Mouse (Mus musculus) adrenal gland, postnatal 36 days (tissue): ENCODE data around the gene Yars. TPM values are rescaled to one million over a fixed set of nuclear protein-coding genes. Genes with fewer than 3 reads are reported as not detected.
A peak's percentile ranks its signal among the peaks of the same experiment; 100 is the strongest.

Experiments
- DNase-seq, 2 experiments: peaks; one replicate each; pipeline ENCODE4 v3.0.0; 2021; ENCODE audit warnings: mixed read lengths in 1 of 2
- total RNA-seq, 2 experiments: library from RNA; stranded (reverse); gene quantifications; 2 replicates each; pipeline ENCODE4 v1.2.3; 2021

Yars gene
- total RNA-seq, 2 experiments from 2014 or later = 95.2 to 102 TPM

- DNase-seq = peak; percentile 62 to 63
These were observed 62.0 kb downstream of the Yars start for GRCm38 (mm10) chr4:129251482-129252125.

GRCm38 (mm10) chr4:129252492-129252891 is 62.9 kb downstream of the Yars start:
- no peak for DNase-seq

GRCm38 (mm10) chr4:129254571-129254970 is 65.0 kb downstream of the Yars start:
- DNase-seq = no peak

GRCm38 (mm10) chr4:129256450-129257380 is 67.2 kb downstream of the Yars start:
- DNase-seq = peak; percentile 41

GRCm38 (mm10) chr4:129259101-129259500 is 69.5 kb downstream of the Yars start:
- DNase-seq = peak in 1 of 2 experiments; percentile 40

- DNase-seq = no peak
These were observed 71.1 kb downstream of the Yars start for GRCm38 (mm10) chr4:129260678-129261077.

- DNase-seq = no peak
These were observed 71.6 kb downstream of the Yars start, which contains the start of gene C77080 for GRCm38 (mm10) chr4:129261196-129261595. Gene C77080, minus strand, starts transcription at chr4:129261404.

- DNase-seq = peak; percentile 78 to 79
These were observed 73.9 kb downstream of the Yars start for GRCm38 (mm10) chr4:129263225-129264021.

- DNase-seq = no peak
These were observed 76.6 kb downstream of the Yars start for GRCm38 (mm10) chr4:129266191-129266590.

- DNase-seq = no peak
These were observed 77.3 kb downstream of the Yars start for GRCm38 (mm10) chr4:129266821-129267220.

- DNase-seq = peak in 1 of 2 experiments; percentile 48
These were observed 79.1 kb downstream of the Yars start for GRCm38 (mm10) chr4:129268698-129269097.

Other genes with a start within 250 kb of the Yars start
- gene Azin2, start 227.3 kb upstream of the Yars start, total RNA-seq = 10 to 100 TPM; 51.6 to 70.4 TPM
- 100 to 1,000 TPM; 131 to 134 TPM for gene Ak2, start 197.8 kb upstream of the Yars start, total RNA-seq
- 10 to 100 TPM; 41.1 to 45.6 TPM for gene Rnf19b, start 131.5 kb upstream of the Yars start, total RNA-seq
- not detected for gene Tmem54, start 84.2 kb upstream of the Yars start, total RNA-seq
- gene Hpca, start 67.7 kb upstream of the Yars start, total RNA-seq = 1 to 10 TPM; 1.2 to 1.3 TPM
- gene Fndc5, start 52.8 kb upstream of the Yars start, total RNA-seq = 1 to 10 TPM; 2.2 to 7.2 TPM
- gene S100pbp, start within 50 bp of the Yars start, total RNA-seq = 10 to 100 TPM; 23.1 to 23.6 TPM
- gene C77080, start 71.6 kb downstream of the Yars start, total RNA-seq = 10 to 100 TPM; 15.6 to 19.5 TPM
- under 1 TPM; 0.56 to 0.86 TPM for gene Sync, start 97.9 kb downstream of the Yars start, total RNA-seq
- gene Rbbp4, start 145.6 kb downstream of the Yars start, total RNA-seq = 100 to 1,000 TPM; 147 TPM
- gene Zbtb8os, start 145.9 kb downstream of the Yars start, total RNA-seq = 10 to 100 TPM; 47.3 to 61.4 TPM
- gene Zbtb8a, start 188.4 kb downstream of the Yars start, total RNA-seq = 1 to 10 TPM; 6.1 to 9.8 TPM